Mouse (Mus musculus): Measurements from ENCODE around the gene Slc4a2.

- TF ChIP-seq TAL1 (IDR thresholded peaks at IDR 0.05; ENCODE audit: low read length) = no peak
- TF ChIP-seq GATA1 (IDR thresholded peaks at IDR 0.05; ENCODE audit: low read length) = no peak
Observed at GRCm38 (mm10) chr5:24443204-24443603, 19.6 kb downstream of the Slc4a2 start.

Measured in erythroblast, embryonic 14.5 days (primary cell).